Mouse (Mus musculus) cerebellum, adult 9-10 months (tissue): ENCODE results near the gene Hoxa7.

Experiments used
- DNase-seq: peaks from one replicate; pipeline ENCODE4 v3.0.0; 2022

Hoxa7 gene

DNA sequence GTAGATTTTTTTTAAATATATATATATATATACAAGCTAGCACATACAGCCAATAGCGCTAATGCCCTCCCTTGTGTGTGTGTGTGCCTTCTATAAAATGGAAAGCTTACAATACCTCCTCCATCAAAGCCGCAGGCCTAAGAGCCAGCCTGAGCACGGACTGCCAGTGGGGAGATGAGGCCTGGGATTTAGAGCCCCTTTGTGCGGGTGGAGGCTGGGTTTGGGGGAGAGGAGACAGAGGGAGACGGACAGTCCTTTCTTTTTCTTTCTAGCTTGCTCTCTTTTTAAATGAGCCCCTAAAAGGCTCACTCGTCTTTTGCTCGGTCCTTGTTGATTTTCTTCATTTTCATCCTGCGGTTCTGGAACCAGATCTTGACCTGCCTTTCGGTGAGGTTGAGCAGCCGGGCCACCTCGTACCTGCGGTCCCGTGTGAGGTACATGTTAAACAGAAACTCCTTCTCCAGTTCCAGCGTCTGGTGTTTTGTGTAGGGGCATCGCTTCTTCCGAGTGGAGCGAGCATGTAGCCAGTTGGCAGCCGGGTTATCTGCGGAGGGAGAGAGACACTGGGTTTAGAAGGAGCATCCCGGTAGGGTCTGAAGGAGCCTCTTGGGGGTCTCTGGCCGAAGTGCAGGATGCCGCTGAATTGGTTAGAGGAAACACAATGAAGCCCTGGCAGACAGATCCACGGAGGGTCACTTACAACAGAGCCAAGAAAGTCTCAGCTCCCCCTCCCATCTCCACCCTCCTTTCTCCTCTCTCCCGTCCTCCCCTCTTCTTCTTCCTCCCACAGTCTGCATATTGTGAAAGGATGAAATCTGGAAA, 2.5 kb upstream of the Hoxa7 start:
- no peak for DNase-seq

DNA sequence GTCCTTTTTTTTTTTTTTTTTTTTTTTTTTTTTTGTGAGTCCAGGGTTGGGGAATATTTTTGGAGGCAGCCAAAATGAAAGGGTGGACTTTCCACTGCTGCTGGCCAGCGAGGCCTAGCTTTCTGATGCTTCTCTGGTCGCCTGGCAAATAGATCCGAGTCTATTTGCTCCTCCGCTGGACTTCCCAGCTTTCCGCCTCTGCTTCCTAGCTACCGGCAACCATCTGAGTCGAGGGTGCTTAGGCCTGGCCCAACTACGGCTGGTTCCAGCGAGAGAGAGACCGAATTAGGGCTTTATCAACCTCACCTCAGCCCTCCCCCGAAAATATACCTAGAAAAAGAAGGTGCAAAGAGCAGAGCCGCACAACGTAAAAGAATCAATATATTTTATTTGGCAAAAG, 1.1 kb upstream of the Hoxa7 start:
- no peak for DNase-seq

- no peak for DNase-seq
Measured at GRCm38 (mm10) chr6:52221993-52222685, 485 bp upstream of the Hoxa7 start.

DNA sequence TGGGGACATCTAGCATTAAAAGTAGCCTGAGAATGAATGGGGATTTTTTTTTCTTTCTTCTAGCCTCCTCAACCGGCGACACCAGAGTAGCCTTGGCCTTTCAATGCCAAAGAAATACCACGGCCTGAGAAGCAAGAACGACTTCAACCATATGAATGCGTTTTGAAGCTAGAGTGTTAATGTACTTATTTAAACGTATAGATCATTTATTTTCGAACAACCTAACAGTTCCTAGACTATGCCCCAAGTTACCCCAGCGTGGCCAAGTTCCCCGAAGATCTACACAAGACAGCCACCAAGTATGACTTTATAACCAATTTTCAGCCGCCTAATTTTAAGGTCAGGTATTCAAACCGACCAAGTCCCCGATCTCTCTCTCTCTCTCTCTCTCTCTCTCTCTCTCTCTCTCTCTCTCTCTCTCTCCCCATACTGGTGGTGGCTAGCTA, 766 bp downstream of the Hoxa7 start:
- no peak for DNase-seq

DNA sequence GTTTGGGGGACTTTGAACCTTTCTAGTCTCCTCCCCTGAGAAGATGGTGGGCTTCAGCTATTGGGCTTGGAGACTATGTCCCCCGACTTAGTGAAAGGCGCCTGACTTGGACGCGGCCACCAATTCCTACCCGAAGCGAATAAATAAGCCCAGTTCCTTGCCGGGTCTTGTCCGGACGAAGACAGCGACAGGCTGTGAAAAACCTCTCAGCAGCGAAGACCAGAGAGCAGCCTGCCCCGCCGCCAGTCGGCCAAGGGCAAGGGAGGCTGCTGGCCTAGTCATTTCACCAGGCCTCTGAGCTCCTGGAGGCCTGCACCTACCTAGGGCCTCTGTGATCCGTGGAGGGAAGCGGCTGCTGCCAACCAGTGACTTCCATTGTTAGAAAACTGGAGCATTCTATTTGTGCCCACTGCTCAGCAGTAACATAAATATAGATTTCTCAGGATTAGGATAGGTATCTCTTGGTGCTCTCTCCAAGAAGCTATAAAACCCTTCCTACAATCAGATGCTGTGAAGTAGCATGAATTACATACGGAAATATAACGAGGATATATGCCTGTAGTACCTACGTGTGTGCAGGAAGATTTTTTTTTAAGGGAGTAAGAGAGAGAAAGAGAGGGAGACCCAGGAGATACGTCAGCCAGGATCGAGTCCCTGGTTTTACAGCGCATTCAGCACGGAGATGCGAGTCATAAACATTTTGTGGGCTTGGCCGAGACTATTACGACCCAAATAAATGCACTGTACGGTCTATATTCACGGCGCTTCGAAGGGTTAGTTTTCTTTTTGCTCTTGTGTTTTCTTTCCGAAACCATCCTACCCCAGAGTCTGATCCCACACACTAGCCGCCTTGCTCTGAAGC, 1.4 kb downstream of the Hoxa7 start:
- no peak for DNase-seq

DNA sequence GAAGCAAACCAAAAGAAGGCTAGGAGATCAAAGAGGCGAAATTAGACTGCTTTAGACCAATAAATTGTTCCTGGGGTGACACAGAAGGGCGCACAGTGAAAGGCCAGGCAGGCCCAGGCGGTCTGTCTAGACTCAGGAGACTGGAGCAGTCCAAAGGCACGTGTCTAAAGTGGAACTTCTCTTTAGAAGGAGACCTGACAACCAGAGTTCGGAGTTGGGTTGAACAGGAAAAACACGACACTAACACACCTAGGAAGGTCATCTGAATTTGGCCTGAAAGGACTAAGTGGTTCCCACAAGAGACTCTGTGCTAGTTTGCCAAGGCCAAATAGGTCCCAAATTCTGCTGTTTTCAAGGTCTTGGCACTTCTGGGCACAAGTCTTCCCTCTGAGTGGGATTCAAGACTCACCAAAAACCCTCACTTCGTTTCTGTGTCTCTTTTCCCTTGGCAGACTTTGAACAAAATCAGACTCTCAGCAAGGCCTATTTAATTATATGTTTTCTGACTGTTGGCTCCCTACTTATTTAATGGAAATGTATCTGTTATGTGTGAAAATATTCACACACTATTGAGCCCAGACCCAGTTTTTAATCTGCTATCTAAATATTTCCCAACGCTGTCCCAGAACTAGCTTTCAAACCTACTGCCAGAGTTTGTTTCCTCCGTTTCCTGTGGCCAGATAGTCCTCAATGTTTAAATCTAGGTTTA, 2.3 kb downstream of the Hoxa7 start:
- DNase-seq: no peak

GRCm38 (mm10) chr6:52218643-52219215, 2.9 kb downstream of the Hoxa7 start:
- DNase-seq: no peak

- DNase-seq: no peak
Measured at GRCm38 (mm10) chr6:52217895-52218642, 3.6 kb downstream of the Hoxa7 start.

- DNase-seq: no peak
Measured at GRCm38 (mm10) chr6:52217459-52217768, 4.2 kb downstream of the Hoxa7 start.

DNA sequence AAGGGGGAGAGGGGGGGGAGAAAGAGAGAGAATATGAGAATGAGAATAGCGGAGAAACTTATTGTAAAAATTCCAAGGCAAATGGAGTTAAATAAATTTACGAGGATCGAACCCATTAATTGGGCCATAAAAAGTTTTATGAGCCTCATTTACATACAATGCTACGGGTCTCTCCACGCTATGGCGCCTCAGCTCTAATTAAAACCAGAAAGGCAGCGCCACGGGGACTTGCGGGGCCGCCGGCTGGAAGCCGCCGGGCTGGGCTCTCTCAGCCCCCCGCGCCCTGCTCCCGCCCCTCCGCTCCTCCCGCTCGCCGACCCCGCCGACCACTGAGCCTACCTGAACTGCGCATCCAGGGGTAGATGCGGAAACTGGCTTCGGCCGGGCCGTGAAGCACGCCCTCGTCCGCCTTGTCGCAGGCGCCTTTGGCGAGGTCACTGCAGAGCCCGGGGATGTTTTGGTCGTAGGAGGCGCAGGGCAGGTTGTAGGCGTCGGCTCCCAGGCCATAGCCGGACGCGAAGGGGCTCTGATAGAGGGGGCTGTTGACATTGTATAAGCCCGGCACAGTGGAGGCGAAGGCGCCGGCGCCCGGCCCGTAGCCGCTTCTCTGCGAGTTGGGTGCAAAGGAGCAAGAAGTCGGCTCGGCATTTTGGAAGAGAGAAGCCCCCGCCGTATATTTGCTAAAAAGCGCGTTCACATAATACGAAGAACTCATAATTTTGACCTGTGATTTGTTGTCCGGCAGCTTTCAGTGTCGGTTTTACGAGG, 4.8 kb downstream of the Hoxa7 start:
- no peak for DNase-seq

DNA sequence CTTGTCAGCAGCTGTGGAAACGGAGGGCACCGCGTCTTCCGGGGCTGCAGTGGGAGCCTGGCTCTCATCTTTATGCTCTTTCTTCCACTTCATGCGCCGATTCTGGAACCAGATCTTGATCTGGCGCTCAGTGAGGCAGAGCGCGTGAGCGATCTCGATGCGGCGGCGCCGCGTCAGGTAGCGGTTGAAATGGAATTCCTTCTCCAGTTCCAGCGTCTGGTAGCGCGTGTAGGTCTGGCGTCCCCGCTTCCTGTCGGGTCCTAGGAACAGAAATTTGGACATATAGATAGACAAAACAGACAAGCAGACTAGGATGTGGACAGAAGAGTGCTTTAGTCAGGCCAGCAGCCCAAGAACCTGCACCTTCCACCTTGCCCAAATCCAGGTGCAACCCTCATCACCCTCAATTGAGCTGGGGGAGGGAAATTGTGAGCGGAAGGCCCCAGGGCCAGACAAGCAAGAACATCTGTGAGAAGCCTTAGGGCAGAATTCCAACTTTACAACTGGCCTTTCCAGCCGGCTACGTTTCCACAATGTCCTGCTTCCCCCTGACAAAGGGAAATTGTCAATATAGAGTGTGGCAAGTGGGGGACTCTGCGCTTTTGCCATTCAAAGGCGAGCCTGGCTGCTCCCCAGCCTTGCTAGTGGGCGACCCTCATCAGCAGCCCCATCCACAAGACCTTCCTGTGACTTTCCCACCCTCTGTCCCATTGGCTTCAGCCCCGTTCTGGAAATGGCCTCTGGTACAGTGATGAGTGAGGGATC, 5.7 kb downstream of the Hoxa7 start:
- no peak for DNase-seq

- no peak for DNase-seq
Measured at GRCm38 (mm10) chr6:52215070-52215469, 6.6 kb downstream of the Hoxa7 start.

- no peak for DNase-seq
Measured at GRCm38 (mm10) chr6:52214271-52214670, 7.4 kb downstream of the Hoxa7 start.

DNA sequence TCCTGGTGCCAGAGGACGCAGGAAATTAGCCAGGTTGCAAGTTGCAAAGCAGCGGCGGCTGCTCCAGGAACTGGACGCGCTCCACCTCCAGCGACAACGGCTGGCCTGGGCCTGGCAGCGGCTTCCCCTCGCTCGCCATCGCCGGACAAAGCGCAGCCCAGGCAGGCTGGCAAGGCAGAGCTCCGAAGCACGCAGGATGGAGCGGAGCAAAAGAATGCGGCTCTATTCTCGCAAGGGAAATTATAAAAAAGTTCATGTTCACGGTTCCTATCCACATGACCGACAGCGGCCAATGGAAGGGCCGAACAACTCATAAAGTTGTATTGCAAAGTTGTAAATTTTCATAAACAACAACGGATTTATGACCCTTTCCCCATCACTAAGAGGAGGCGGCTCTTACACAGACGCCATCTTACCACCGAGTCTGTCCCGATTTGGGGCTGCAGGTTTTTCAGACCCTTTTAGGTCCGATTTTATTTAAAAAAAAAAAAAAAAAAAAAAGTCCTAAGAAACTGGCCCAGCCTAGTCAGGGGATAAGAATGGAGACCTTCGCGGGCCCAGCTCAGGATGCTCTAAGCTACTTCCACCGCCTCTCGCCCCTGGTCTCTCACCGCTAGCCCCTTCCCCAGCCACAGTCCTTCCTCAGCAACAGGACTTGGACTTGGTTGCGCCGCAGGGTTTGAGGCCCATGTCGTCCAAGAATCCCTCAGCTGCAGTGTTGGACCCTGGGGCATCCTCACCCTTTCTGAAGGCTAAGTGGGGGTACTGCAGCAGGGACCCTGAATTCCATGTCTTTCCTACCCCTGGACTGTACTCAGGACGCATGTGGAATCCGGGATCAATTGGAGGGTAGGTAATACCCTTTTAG, 8.3 kb downstream of the Hoxa7 start, which contains the start of the genes Hoxa3 and Gm28308:
TSS of gene Hoxa3 (minus strand) at position 218 of the 868 bp plus-strand sequence.
TSS of gene Gm28308 (minus strand) at position 221 of the 868 bp plus-strand sequence.
- DNase-seq: no peak

DNA sequence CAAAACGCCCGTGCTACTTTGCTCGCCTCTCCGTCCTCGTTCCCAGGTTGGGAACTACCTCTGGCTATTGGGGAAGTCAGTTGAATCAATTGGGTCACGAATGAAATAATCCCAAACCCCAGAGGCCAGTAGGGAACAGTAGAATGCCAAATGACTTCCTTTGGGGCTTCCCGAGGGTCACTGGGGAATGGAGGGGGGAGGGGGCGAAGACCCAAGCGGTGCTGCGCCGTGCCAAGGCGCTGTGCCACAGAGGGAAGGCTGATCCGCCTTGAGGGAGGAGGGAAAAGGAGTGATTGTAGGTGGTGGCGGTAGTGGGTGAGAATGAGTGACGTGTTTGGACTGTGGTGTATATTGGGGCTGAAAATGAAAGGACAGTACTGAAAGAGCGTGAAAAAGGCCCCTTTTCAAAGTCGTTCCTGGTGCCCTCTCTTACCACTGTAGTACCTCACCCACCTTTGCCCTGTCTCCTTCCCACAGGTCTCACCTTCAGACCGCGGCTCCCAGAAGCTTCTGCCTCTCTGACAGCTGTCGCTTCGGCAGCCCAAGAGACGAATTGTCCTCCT, 9.0 kb downstream of the Hoxa7 start:
- DNase-seq: no peak

GRCm38 (mm10) chr6:52211961-52212360, 9.7 kb downstream of the Hoxa7 start:
- DNase-seq: no peak

GRCm38 (mm10) chr6:52211170-52211935, 10.3 kb downstream of the Hoxa7 start:
- DNase-seq: peak; percentile 30

DNA sequence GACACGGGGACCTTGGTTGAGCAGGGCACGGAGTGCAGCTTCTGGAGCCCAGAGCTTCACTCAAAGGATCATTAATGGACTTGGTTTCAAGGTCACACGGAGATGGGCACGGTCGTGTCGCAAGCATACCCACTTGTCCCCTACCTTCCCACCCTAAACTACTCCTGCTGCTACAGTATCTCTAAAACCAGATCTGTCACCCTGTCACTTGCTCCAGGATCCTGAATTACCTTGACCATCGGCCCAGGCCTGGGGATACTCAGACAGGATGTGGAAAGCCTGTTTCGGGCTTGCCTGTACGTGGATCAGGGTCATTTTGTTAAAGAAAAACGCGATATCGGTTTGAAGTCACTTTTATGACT, 12.0 kb downstream of the Hoxa7 start:
- no peak for DNase-seq
